Mouse (Mus musculus) neural tube, embryonic 10.5 days (tissue): ENCODE data around the gene Gm5767.
A peak's percentile ranks its signal among the peaks of the same experiment; 100 is the strongest.

Experiments
- DNase-seq: peaks from one replicate; pipeline ENCODE4 v3.0.0-alpha.2; 2017; ENCODE audit warnings: low spot score; ENCODE audit errors: extremely low spot score

The Gm5767 gene

DNA sequence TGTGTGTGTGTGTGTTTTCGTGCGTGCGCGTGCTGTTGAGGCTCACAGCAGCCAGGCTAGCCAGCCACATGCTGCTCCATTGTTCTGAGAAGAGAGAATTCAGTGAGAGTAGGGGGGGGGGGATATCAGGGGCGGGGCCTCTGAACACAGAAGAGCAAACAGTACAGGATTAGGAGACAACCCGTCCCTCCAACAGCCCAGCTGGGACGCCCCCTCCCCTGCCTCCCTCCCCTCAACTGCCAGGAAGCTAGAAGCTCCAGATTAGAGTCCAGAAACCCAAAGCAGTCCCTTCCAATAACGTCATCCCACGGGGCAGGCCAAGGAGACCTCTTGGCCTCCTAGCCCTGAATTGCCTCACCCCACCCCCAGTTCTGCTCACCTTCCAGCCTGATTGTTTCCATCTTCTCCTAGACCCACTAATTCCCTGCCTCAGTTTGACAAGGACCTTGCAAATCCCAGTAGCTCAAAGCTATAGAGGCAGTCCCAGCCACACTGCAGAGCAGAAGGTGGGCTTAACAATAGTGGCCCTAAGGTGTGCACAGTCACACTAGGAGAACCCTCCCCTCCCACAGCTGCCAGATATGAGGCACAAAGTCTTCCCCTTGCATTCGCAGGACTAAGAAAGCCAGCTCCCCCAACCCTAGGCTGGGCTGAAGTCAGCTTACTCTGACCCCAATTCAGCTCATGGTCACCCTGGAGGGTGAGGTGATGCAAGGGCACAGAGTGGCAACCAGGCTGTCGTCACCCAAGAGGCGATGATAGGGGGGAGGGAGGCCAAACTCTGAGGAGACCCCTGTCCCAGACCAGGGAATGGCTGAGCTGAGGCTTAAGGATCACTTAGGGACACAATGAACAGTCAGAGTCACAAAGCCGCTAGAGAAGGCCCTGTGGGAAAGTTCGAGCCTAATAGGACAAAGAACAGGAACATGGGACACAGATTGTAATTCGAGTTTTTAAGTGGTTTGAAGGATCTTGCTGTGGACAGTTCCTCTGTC, 10.2 kb upstream of the Gm5767 start:
- peak; percentile 60 for DNase-seq

DNA sequence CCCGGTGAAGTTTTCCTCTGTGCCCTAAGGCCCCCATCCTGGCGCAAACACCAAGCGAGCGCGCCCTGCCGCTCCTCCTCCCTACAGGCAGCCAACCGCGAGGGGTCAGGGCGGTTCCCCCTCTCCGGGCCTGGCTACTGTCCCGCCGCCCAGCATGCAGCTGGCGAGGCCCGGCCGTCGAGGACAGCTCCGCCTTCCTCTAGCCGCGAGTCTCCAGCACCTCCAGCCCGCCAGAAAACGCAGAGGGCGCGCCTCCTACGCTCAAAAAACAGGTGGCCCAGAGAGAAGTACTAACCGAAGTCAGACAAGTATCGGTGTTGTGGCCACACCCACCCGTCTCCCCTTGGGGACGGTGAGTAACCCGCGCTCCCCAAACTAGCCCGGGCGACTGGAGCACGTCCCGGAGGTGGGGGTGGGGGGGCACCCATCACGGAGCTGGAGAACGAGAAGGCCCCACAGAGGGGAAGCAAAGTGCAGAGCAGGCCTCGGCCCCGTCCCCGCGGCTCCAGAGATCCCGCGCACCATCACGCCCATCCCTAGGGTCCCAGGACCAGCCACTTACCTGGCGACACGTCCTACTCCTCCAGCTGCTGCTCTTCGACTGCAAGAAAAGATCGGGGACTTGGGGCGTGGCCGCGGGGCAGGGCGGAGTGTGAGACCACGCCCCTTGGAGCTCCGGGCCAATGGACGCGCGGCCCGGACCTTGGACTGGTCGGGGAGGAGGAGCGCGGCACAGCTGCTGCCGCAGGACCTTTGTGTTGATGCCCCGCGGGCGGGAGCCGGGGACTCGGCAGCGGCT, 8.8 kb upstream of the Gm5767 start, which contains the start of gene Carhsp1:
TSS of gene Carhsp1 (minus strand) at position 605 of the 799 bp plus-strand sequence.
- peak; percentile 93 for DNase-seq

DNA sequence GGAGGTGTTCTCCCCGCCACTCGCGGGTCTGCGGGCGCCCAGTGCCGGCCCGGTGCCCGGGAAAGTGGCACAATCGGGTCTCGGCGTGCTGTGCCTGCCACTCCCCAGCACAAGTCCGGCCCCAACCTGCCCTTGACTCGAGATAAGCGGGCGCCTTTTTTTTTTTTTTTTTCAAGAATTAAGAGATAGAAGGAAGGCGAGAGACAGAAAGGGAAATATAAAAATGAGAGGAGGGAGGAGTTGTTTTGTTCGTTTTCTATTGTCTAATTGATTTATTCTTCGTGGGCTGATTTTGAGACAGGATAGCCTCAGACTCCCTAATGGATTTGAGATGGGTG, 8.3 kb upstream of the Gm5767 start:
- no peak for DNase-seq

DNA sequence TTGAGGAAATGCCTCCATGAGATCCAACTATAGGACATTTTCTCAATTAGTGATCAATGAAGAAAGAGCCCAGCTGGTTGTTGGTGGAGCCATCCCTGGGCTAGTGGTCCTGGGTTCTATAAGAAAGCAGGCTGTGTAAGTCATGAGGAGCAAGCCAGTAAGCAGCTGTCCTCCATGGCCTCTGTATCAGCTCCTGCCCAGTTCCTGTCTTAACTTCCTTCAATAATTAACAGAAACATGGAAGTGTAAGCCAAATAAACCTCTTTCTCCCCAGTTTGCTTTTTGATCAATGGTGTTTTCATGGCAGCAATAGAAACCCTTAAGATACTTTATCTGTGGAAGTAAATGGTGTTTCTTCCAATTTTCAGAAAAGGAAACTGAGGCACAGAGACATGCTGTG, 7.8 kb upstream of the Gm5767 start:
- no peak for DNase-seq

DNA sequence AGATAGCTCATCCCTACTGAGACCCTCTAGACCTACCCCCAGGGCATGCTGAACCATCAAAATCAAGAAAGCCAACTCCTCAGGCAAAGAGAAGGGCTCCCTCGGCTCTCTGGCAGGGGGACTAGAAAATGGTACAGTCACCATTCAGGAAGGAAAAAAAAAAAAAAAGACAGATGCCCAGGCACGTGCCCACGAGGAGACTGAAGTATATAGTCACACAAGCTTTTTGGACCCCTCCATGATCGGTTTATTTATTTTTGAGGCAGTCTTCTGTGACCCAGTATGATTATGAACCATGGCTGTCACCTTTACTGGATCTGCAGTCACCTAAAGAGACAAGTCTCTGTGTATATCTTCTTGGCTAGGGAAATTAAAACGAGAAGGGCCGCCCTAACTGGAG, 7.2 kb upstream of the Gm5767 start:
- no peak for DNase-seq

DNA sequence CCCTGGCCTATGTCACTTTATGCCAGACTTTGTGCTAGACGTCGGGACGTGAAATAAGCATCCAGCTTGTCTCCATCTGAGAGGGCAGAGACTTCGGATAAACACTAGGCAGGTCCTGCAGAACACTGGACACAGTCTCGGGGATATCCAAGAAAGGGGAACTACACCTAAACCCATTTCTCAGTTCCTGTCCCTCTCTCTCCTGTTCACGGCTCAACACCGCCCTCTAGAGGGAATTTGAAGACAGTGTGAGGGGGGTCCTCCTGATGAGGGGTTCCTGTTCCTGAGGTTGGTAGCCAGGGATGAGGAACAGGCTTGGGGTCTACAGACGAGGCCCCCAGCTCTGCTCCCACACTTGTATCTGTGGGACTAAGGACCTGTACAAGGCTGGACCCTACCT, 6.4 kb upstream of the Gm5767 start:
- DNase-seq: peak; percentile 66

DNA sequence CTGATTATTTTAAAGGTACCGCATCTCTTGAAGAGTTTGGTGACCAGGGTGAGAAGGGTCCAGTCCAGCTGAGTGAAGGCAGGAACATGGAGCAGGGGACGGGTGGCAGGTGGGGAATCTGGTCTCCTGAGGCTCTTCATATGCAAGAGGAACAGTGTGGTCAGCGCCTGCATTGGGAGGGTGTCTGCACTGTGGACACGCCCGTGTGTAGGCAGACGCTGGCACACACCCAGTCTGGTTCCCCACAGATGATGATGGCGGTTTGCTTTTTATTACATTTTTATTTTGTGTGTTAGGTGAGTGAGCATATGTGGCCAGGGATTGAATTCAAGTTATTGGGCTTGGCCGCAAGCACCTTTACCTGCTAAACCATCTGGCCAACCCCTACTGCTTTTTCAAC, 5.0 kb upstream of the Gm5767 start:
- no peak for DNase-seq

DNA sequence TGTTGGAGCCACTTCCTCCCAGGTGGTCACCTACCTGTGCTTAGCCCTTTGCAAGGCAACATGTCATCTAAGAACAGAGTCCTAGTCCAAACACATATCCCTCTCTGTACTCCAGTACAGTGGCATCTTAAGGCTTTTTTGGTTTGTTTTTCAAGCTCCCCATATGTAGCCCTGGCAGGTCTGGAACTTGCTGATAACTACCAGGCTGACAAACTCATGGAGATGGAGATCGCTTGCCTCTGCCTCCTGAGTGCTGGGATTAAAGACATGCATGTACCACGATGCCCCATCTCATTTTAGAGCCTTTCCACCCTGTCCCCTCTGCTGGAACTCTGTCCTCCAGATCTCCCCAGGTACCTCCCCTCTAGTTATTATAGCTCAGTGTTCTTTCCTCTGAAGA, 4.3 kb upstream of the Gm5767 start:
- no peak for DNase-seq

DNA sequence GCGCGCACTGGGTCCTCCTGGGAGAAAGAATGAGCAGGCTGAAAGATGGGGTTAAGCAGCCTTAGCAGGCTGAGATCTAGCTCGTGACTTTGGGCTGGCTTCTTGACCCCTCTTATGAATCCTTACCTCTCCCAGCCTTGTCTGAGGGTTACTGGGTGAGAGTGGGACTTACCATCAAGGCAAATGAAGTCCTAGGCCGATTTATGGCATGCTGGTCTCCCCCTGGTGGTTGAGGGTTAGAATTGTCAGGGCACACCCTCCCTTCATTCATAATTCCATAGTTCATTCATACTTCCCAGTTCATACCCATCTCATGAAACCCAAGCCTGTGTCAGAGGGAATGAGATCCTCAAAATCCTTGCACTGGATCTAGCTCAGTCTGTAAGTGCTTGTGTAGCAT, 3.8 kb upstream of the Gm5767 start:
- no peak for DNase-seq

DNA sequence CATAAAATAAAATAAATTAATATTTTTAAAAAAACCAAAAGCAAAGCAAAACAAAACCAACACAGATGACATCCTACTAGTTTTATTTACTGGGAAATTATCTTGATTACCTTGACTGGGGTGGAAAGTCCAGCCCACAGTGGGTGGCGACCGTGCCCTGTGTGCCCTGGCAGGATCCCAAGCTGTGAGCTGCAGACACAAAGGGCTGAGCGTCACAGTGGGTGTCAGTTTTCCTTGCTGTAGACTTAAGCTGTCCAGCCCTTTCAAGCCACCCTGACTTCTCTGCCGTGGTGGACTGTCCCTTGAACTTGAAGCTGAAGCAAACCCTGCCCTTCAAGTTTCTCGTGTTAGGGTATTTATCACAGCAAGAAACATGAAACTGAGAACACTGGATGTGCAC, 2.5 kb upstream of the Gm5767 start:
- DNase-seq: no peak

DNA sequence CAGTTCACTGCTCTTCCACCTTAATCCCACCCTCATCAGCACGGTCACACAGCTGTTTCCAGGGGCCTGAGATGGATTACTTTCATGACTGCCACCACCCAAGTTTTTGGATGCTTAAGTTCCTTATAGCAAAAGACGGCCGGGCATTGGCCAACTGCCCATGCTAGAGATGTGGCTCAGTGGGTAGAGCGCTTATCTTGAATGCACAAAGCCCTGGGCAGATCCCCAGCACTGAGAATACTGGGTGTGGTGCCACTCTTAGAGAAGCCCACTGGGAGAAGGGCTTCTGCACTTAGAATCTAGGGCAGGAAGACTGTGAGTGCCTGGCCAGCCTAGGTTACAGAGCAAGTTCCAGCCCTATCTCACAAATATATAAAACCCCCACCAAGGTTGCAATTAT, 1.9 kb upstream of the Gm5767 start:
- no peak for DNase-seq

DNA sequence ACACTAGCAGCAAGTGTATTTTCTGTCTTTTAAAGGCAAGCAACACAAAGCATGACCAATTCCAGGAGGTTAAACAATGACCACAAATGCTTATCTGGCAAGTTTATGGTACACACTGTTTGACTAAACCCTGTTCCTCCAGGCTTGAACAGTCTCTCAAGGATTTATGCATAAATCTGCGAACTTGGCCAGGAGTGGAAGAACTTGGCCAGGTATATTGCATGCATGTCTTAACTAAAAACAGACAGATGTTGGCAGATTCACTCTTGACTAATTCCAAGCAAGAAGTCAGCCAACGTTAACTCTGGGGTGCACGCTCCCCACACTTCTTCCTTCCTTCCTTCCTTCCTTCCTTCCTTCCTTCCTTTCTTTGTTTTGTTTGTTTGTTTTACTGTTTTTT, 790 bp upstream of the Gm5767 start:
- no peak for DNase-seq

DNA sequence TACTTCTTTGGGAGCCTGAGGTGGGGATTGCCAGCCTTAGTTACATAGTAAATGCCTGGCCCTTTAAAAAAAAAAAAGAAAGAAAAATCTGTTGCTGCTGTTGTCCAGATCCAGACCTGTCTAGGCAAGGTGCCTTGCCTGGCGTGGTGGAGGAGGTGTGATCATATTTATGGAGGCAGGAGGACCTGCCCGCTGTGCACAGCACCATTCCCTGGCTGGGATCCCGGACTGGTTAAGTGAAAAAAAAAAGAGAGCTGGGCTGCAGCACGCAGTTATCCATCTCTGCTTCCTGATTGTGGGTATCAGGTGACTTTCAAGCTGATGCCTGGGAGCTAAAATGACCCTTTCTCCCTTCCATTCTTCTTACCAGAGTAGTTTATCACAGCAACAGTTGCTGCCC, 4.5 kb downstream of the Gm5767 start:
- DNase-seq: no peak

DNA sequence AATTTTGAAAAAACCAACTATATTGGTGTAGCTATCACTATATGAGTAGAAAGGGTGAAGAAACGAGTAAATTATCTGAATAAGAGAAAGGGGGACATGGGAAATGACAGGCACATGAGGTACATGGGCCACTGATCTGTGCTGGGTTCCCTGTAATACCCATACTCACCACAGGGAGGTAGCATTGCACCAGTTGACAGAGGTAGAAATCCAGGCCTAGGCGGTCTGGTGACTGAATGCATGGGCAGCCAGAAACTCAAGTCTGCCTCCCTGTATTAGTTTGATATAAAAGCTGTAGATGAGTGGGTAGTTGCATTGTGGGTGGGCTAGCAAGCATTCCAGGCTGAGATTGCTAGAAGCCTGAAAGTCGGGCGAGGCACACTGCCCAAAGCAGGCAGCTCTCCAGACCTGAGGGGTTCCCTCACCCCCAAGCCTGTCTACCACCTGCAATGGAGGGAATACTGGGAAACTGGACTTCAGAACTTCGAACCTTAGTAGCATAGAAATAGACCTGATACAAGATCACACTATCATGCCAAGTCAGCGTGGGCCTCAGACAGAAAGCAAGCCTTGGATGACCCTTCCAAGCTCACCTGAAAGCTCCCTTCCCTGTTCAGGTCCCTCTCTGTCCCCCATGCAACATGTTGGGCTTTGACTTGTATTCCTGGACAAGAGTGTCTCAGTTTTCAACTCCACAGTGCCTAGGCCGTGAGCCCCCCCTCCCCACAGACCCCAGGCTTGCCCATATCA, 5.7 kb downstream of the Gm5767 start:
- peak; percentile 71 for DNase-seq

DNA sequence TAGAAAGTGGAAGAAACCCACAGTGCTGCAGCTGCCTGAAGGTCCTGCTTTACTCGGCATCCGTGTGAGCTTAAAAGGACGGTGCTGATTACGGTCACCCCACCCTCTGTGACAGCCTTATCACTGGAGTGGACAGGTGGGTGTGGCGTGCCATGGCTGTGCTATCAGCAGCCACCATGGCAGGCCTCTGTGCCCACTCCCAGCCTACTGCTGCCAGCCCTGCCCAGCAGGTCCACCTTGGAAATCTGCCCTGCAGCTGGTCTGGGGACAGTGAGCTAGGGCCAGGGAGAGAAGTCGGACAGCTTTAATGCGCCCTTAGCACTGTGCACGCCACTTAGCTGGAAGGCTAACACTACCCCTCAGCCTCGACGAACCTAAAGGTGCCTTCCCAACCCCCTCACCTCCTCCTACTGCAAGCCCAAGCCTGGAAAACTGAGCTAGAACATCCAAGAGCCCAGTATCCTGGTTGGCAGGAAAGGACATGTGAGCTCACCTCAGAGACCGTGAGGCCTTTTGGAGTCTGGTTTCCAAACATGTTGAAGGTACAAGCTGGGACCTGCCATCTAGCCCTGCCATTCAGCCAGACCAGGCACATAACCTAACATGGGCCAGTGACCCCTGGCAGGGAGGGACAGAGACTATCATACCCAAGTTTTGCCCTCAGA, 6.4 kb downstream of the Gm5767 start:
- DNase-seq: no peak

DNA sequence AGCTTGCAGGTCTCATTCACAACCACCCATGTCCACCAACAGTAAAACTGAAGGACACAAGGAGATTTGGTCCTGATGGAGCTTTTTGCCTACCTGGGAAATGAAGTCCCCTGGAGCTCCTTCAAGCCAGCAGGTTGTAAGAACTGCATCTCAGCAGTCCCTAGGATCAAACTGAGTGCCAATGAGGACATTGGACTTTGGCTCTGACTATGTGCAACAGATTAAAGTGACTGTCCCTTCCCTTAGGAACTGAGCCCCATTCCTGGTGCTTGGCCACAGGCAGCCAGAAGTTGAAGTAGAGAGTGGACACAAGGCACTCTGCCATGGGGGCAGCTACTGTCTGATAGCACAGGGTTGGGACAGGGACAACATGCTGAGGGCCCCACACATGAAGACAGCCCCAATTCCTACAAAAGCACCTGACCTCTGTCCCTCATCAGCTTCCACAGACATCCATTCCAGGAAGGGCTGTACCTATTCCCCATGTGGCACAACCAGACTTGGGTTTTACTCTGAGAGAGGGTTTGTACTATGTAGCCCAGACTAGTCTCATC, 7.1 kb downstream of the Gm5767 start:
- DNase-seq: no peak

DNA sequence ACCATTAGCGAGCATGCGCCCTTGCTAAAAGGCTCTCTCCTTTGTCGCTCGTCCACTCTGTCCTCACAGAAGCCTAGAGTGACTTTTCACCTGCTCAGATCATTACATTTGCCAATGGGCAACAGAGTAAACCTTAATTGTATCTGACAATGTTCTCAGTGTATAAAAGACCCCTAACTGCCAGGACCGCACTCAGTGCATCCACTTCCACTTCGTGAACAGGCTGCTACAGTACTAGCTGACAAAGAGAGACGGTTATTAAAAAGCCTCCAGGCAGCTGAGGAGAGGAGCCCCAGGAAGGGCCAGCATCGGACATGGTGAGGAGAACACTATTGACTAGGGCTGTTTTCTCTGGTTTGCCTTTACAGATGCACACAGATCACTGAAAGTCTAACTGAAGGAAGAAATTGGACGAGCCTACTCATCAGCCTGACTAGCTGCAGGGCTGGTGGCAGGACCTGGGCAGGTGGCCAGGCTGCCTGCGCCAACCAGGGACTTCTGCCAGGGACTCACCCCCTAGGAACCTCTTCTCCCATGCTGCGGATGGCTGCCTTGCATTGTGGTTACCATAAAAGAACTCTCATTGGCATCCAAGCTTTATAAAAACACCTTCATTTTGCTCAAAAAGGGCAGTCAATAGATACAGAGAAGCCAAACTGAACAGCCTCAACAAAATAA, 9.5 kb downstream of the Gm5767 start:
- DNase-seq: no peak

DNA sequence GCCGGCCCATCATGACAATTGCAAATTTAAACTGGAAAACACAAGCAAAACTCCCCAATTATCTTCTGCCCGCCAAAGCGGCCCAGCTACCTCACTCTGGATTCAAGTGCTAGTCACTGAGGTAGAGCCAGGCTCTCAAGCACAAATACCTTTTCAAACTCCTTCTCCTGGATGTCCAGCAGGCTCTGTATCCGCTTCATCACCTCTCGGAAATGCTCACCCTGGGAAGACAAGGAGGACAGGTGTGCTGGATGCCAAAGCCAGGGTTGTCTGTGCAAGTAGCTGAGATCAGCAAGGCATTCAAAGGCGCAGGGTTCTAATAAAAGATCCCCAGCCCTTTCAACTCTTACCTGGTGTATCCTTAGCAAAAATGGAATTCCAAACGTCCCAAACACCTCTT, 10.6 kb downstream of the Gm5767 start:
- DNase-seq: no peak

DNA sequence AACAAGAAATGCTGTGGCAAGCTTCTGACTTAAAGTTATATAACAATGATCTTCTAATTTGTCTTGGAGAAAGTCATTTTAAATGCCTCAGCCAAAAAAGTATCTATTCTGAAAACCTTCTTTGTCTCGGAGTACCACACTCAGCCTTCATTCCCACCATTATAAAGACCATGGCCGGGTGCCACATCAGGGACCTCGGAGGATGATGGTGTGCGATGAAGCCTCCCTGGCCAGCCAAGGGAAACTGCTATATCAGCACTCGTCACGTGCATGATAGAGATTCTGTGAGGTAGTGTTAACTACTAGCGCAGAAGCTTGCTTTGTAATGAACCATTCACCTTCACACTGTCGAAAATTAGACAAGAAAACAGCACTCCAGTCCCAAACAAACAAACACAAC, 19.0 kb downstream of the Gm5767 start:
- DNase-seq: no peak

DNA sequence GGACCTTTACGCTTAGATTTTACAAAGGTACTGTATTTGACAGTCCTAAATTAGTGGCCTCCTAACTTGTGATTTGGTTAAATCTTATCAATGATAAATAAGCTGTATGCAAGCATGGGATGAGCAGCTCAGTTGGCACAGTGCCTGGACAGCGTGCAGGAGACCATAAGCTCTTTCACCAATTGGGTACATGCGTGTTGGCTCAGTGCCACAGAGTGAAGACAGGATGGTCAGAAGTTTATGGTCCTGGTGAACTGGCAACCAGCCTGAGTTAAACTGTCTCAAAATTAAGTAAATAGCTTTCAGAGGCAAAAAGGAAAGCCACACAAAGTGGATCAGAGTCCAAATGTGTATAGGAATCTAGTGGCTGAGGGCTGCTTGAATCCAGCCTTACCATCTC, 20.0 kb downstream of the Gm5767 start:
- DNase-seq: no peak
